Mouse (Mus musculus) ovary, postnatal 10 days (tissue): Measurements from ENCODE around the gene Slc25a22.
"Not testable (repeated sequence)": the region's sequence is repeated elsewhere in the genome, so short reads cannot be mapped to it uniquely, and the experiment has no call there.

Experiments
- DNase-seq: peaks from one replicate; pipeline ENCODE4 v3.0.0; 2022; ENCODE audit warnings: low spot score

The Slc25a22 gene

DNA sequence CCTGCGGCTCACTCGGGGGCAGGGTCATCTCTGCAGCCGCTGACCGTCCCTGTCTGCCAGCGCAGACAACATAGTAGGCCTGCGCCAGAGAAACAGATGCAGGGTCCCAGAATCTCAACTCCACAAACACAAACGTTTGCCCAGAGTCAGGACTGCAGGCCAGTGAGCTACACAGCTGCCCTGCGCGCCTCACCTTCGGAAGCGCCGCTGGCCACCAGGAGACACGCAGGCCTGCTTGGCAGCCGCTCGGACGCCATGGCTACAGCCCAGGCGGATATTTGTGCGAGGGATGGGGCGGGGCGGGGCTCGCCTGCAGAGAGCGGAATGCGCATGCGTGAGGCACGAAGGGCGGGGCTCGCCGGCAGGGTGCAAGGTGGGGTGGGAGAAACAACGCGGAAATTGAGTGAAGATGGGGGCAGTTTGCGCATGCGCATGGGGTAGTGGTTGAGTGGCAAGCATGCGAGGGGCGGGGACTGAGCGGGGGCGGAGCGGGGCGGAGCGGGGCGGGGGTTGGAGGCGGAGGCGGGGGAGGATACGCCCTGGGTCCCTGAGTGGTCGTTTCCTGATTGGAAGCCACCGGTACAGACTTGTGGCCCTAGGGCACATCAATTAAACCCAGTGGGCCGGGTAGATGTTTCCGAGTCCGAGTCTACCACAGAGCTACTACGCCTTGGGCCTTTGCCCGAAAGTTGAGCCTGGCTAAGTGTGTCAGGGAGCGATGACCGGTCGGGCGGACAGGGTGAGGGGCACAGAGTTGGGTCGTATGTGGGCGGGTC, 23.7 kb downstream of the Slc25a22 start, which contains the start of gene Gatd1:
Gene Gatd1 (minus strand): TSS at position 328 of the 776 bp plus-strand sequence.
- peak; percentile 98 for DNase-seq

DNA sequence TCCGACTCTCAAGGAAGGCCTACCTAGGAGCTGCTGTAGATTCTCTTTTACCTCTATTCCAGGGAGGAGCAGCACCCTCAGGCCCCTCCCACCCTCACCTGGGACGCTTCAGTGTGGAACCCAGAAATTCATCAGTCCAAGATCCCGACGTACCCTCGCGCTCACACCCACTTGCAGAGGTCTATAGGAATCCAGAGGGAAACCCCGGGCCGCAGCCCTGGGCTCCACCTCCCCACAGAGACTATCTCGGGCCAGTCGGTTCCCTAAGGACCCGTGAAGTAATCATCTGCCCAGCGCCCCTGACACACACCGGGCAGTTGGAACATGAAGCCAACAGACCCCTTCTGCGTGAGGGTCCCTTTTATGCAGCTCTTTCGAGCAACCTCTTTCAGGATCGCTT, 24.4 kb downstream of the Slc25a22 start:
- DNase-seq, result no peak

DNA sequence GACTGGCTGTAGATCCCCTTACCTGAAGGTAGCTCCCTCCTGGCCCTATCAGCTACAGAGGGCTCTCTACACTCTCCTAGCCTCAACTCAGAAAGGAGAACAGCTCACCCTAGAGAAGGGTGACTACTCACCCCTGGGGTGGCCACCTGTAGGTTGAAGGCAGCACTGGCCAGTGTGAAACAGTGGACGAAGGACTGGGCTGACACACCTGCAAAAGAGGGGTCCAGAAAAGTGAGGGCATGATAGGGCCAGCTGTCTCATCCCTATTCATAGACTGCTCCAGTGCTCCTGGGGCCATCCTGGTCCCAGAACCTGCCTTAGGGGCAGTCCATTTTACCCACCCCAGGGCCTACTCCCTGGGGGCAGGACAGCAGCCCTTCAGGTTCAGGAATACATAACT, 26.0 kb downstream of the Slc25a22 start:
- no peak for DNase-seq

DNA sequence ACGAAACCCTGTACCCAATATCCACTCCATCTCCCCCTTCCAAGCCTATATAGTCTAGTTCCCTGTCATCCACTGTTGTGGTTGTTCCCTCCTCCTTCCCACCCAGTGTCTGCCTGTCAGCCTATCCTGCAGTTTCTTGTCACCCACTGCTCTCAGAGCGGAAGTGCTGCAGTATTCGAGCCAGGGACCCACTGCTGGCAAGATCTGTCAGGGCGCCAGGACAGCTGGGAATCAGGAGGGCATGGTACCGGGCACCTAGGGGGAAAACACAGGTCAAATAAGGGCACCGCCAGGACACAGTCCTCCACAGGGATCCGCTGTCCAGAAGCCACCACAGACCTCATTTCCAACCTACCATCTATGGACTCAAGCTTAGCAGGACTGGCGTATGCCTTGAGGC, 27.1 kb downstream of the Slc25a22 start:
- no peak for DNase-seq

GRCm38 (mm10) chr7:141408833-141409232, 28.9 kb downstream of the Slc25a22 start:
- DNase-seq, result peak; percentile 65

- not testable (repeated sequence) for DNase-seq
These were observed 30.0 kb downstream of the Slc25a22 start for GRCm38 (mm10) chr7:141407670-141408069.

- no peak for DNase-seq
These were observed 32.2 kb downstream of the Slc25a22 start for GRCm38 (mm10) chr7:141405466-141405865.

DNA sequence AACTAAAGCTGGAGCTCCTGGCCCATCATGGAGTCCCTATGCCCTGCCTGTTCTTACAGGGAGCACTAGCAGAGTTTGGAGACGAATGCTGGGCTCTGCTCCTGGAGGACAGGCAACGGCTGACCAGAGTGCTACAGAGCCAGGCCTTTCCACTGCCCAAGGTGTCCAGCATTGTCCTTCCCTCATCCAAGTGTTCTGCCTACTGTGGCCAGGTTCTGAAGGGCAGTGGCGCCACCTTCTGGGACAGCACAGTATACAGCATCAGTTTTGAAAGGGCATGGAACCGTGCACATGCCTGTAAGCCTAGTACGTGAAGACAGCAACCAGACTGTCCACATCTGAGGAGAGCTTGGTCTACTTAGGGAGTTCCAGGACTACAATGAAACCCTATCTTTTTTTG, 34.4 kb downstream of the Slc25a22 start:
- no peak for DNase-seq

- no peak for DNase-seq
These were observed 42.3 kb downstream of the Slc25a22 start for GRCm38 (mm10) chr7:141395348-141395747.

GRCm38 (mm10) chr7:141394771-141395170, 42.9 kb downstream of the Slc25a22 start:
- peak; percentile 21 for DNase-seq

DNA sequence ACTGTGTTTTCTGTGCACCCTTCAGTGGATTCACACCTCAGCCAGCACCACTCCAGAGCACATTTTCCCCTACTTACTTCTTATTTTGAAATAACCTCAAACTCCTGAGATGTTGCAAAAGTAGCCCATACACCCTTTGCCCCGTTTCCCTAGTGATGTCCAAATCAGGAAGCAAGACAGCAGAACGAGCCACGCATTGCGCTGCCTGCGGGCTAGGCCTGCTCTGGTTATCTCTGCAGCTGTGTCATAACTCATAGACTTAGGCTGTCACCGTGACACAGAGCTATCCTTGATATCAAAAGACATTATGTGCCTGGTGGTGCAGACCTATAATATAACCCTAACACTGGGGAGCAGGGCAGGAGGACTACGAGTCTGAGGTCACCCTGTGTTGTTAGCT, 43.5 kb downstream of the Slc25a22 start:
- DNase-seq, result no peak

DNA sequence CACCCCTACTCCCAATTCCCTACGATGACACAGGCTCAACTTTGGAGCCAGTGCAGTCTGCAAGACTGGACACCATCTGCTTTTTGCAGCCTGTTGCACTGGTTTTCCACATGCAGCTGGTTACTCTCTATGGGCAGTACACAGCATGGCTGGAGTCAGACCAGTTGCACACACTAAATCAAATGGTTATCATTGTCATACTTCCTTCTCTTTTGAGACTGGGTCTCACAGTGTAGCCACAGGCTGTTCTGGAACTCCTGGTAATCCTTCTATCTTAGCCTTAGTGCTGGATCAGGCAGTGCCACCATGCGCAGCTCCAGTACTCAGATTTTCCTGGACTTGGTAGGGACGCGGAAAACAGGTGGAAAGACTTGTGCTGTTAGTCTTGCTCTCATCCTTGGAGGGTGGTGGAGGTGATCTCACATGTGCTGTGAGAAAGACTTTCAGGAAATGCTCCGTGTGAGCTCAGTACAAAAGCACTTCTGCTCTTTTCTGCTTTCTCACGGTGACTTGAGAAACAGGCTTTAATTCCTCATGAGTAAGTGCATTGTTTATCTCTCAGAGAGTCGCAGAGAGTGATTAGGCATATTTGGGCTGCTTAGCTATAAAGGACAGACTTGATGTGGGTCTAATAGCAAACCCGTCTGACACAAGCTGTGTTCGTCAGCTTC, 45.0 kb downstream of the Slc25a22 start:
- DNase-seq, result no peak

- DNase-seq, result peak; percentile 87
These were observed 45.8 kb downstream of the Slc25a22 start, which contains the start of gene Taldo1 for GRCm38 (mm10) chr7:141391625-141392551. TSS of gene Taldo1 (plus strand) at chr7:141392199.

DNA sequence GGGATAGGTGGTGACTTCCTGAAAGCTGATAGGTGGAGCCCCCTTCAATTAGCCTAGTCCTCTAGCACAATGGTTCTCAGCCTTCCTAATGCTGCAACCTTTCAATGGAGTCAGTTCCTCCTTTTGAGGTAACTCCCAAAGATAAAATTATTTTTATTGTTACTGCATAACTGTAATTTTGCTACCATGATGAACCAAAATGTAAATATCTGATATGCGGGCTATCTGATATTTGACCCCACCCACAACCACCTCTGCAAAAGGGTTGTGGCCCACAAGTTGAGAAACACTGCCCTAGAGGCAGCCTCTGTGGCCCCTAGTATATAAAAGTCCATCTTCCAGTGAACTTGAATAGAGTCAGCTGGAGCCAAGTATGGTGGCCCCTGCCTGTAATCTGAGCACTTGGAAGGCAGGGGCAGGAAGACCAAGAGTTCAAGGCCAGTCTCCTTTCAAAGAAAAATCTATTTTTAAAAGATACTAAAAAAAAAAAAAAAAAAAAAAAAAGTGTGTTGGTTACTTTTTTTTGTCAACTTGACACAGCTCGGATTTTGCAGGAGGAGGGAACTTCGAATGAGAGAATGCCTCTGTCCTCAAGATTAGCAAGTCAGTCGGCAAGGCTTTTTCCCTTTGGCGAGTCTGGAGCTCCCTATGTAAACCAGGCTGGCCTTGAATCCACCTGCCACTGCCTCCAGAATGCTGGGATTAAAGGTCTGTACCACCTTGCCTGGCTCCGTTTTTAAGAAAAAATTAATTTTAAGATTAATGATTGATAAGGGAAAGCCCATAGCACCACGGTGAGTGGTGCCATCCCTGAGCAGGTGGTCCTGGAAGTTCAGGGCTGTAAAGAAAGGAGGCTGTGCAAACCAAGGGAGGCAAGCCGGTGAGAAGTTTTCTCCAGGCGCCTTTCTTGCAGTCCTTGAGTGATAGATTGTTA, 47.1 kb downstream of the Slc25a22 start:
- DNase-seq, result no peak

DNA sequence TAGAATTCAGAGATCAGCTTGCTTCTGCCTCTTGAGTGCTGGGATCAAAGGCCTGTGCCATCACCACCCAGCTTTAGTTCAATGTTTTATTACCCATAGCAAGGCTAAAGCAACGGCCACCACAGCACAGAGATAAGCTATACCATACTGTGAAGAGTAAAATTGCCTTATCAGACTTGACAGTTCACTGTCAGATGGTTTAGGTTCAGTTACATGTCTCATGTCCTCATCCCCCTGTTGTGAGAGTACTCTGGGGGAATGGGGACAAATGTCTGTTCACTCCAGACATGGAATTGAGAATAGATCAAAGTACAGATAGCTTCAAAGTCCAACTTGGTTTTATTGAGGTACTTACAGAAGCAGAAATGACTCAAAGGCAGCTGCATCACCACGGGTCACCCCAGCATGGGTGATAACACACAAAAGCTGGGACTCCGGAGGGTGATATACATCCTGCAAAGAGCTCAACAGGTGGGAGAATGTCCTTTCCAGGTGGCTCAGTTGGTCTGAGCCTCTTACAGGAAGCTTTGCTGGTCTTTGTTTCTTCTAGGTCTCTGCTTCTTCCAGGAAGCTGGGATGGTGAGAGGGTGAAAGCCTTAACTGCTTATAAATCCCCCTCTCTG, 49.1 kb downstream of the Slc25a22 start:
- no peak for DNase-seq

GRCm38 (mm10) chr7:141387807-141388486, 49.7 kb downstream of the Slc25a22 start:
- no peak for DNase-seq

DNA sequence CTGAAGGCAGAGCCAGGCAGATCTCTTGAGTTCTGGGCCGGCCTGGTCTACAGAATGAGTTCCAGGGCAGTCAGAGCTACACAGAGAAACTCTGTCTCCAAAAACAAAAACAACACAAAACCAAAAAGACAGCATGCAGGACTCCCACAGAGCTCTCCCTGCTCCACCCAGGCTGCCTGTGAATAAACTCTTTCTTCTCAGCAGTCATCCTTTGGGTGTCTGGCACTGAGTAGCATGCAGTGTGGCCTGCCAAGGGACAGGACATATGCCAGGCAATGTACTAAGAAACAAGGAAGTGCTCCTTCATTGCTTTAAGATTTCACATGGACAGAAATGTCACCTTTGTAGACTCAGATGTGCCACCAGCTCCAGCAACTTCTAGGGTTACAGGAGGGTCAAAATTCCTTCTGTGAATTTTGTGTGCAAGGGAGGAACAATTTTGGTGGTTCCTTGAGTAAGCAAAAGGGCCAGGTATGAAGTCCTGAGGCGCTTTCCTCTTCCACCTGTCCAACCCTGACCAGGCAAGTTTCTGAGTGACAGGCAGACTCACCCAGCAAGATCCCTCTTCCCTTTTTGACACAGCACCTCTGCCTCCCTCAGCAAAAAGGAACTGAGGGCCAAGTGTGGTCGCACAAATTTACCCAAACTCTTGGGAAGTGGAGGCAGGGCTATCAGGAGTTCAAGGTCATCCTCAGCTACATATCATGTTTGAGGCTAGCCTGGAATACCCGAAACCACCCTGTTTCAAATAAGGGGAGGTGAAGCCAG, 56.4 kb downstream of the Slc25a22 start:
- no peak for DNase-seq
